Mouse (Mus musculus) olfactory bulb, adult 2 months (tissue): ENCODE data around the gene Numa1.

Source experiments
- CTCF ChIP-seq: fragments of 200-500 bp; IDR thresholded peaks from 2 replicates; pipeline ENCODE4 v1.5.1; 2012; ENCODE audit warnings: low read depth, mild to moderate bottlenecking, low read length, moderate library complexity; ENCODE audit not compliant: insufficient read depth
- POLR2A ChIP-seq: fragments of 200-500 bp; IDR thresholded peaks from 2 replicates; pipeline ENCODE4 v1.6.1; 2012; ENCODE audit warnings: mild to moderate bottlenecking, low read depth, low read length, moderate library complexity; ENCODE audit not compliant: insufficient read depth

DNA sequence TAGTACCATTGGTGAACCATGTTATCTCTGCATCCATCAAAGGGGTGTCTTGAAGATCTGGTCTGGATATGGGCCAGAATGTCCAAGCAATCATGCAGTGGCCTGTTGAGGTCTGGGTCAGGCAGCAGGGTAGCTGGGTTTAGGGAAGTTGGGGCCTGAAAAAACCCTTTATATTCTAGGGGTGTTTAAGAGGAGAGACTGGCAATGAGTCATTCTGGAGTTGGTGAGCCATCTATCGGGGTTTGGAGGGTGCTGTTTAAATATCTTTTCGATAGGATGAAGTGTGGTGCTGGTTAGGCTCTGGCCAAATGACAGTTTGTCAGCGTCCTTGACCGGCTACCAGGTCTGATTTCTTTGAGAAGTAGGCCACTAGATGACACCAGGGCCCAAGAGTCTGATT lies 2.0 kb downstream of the Numa1 start:
- TF ChIP-seq CTCF (no peak), POLR2A (no peak)
